Mouse (Mus musculus): ENCODE results near the gene Ccdc190.

DNA sequence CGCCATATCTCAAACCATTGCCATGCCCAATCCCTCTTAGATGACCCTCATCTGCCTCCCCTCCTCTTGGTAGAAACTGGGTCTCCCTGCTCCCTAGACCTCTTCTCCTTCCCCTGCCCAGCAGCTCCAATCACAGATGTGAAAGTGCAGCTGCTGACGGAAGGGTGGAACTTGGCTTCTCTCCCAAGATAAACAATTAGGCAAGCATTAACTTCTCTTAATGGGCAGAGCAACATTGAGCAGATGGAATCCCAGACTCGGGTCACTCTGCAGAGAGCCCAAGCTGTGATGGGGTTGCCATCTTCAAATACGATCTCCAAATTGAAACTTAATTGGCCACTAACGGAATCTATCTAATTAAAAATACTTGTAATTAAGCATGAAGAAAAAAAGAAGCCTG, 19.3 kb upstream of the Ccdc190 start:
- TF ChIP-seq CTCF (IDR thresholded peaks at IDR 0.05; ENCODE audit: low read depth), result no peak
- no peak for TF ChIP-seq EP300 (optimal IDR thresholded peaks at IDR 0.05)

Measured in stomach, postnatal 0 days (tissue).